Mouse (Mus musculus): Measurements from ENCODE around the gene Morf4l1. TPM values are rescaled to one million over a fixed set of nuclear protein-coding genes. Genes with fewer than 3 reads are reported as not detected.
A peak's percentile ranks its signal among the peaks of the same experiment; 100 is the strongest.

The Morf4l1 gene
- polyA plus RNA-seq (2012; rRNA removed), result 594 and 775 TPM in 2 replicates

DNA sequence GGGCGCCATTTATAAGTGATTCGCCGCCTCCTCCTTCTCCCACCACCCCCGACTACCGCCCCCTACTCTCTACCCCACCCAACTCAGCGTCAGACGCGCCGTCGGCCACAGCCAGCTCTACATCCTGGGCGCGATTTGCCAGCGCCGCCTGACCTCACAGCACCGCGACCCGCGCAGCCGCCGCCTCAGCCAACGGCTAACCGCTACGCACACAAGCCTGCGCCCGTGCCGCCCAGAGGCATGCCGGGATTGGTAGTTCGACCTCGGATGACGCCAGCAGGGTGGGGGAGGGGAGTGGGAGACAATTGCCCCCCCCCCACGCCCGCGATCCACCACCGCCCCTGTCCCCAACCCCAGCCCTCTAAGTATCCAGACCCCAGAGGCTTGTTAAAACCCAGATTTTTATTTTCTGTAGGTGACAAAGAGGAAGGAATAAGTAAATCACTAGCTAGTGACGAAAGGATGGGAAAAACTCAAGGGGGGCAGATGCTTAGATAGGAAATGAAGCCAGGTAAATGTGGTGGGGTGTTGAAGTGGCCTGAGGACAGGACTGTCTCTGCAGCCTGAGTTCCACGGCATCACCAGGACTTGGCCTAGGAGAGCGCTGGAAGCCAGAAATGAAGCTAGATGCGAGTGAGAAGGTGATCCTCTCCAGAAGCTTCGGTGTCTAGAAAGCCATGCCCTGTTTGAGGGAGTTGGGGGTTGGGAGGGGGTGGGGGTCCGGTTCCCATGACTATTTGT is at the start of gene Morf4l1:
Gene Morf4l1 (minus strand): TSS at position 208 of the 741 bp plus-strand sequence.
- H3K36me3 ChIP-seq (ENCODE audit: control insufficient read depth, insufficient read depth, low read length), result peaks cover 1% of the 10 kb centered on the region; the same call in 1 of the 2 replicates
- H3K27me3 ChIP-seq (ENCODE audit: control insufficient read depth, insufficient read depth, low read length), result no peaks in the 10 kb centered on the region
- H3K4me3 ChIP-seq (ENCODE audit: control insufficient read depth, low read depth, low read length), result peak within 1 kb of the TSS; percentile 99
- no peaks in the 10 kb centered on the region; the same call in 1 of the 2 replicates for H3K4me1 ChIP-seq (ENCODE audit: control insufficient read depth, insufficient read depth, low read length)
- peak; percentile 84 for TF ChIP-seq POLR2A (IDR thresholded peaks at IDR 0.05; ENCODE audit: control insufficient read depth, low read depth, low read length)
- no peak for TF ChIP-seq CTCF (IDR thresholded peaks at IDR 0.05; ENCODE audit: control insufficient read depth, insufficient read depth, insufficient replicate concordance, low read depth, low read length)
- H3K27ac ChIP-seq (ENCODE audit: control insufficient read depth, insufficient read depth, low read depth, low read length), result peak within 1 kb of the TSS; percentile 100

DNA sequence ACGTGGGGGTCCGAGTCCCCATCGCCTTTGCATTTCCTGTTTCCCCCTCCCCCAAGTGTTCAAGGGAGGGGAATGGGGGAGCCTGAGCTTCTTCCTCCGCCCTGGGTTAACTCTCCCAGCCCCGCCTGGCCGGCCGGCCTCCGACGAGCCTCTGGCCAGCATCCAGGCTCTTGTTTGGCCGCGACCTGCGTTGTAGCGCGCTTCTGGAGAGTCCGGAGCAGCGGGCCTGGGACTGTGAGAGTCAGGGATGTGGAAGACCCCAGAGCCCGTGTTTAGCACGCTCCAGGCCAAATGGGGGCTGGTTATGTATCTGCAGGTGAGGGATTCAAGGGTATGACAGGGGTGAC is 49.1 kb upstream of the Morf4l1 start:
- TF ChIP-seq CTCF (IDR thresholded peaks at IDR 0.05; ENCODE audit: control insufficient read depth, insufficient read depth, insufficient replicate concordance, low read depth, low read length), result no peak
- no peak for TF ChIP-seq POLR2A (IDR thresholded peaks at IDR 0.05; ENCODE audit: control insufficient read depth, low read depth, low read length)
- Histone ChIP-seq H3K27me3 (ENCODE audit: control insufficient read depth, insufficient read depth, low read length) (no peaks in the 10 kb centered on the region), H3K27ac (ENCODE audit: control insufficient read depth, insufficient read depth, low read depth, low read length) (no peak overlapping the region), H3K4me1 (ENCODE audit: control insufficient read depth, insufficient read depth, low read length) (peaks cover 9% of the 10 kb centered on the region), H3K4me3 (ENCODE audit: control insufficient read depth, low read depth, low read length) (peak overlapping the region; percentile 81), H3K36me3 (ENCODE audit: control insufficient read depth, insufficient read depth, low read length) (no peaks in the 10 kb centered on the region)

DNA sequence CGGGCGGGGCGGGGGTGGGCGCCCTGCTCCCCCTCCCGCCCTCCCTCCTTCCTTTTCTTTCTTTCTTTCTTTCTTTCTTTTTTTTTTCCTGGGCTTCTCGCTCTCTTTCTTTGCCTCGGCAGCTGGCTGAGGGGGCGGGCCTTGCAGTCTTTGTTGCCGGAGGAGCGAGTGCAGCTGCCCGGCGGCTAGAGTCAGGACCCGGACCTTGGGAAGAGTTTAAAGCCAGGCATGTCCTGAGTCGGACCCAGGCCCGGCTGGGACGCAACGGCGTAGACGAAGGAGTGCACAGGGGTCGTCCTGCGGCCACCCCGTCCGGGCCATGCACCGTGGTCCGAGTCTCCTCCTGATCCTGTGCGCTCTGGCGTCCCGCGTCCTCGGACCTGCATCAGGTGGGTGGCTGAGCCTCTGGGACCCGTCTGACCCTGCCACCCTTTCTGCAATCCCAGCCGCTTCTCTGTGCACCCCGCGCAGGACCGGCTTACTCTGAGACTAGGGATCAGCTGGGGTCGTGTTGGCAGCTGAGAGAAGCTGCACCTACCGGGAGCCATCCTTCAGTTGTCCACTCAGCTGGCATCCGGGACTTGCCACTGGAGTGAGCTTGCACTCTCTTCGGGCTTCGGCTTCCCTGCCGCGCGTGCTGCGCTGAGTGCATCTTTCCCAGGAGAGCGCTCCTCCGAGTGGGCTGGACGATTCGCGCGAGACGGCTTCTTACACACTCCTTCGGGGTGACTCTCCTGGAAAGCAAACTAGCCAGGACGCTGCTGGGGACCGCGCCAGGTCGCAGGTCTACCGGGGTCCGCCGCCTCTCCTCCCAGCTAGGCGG is 48.6 kb upstream of the Morf4l1 start, which contains the start of gene Adamts7:
Gene Adamts7 (plus strand): TSS at position 144 of the 823 bp plus-strand sequence.
- H3K36me3 ChIP-seq (ENCODE audit: control insufficient read depth, insufficient read depth, low read length), result no peaks in the 10 kb centered on the region
- no peaks in the 10 kb centered on the region for H3K27me3 ChIP-seq (ENCODE audit: control insufficient read depth, insufficient read depth, low read length)
- peak within 1 kb of the TSS; percentile 81 for H3K4me3 ChIP-seq (ENCODE audit: control insufficient read depth, low read depth, low read length)
- no peak within 1 kb of the TSS for H3K27ac ChIP-seq (ENCODE audit: control insufficient read depth, insufficient read depth, low read depth, low read length)
- no peak for TF ChIP-seq POLR2A (IDR thresholded peaks at IDR 0.05; ENCODE audit: control insufficient read depth, low read depth, low read length)
- no peak for TF ChIP-seq CTCF (IDR thresholded peaks at IDR 0.05; ENCODE audit: control insufficient read depth, insufficient read depth, insufficient replicate concordance, low read depth, low read length)
- peaks cover 9% of the 10 kb centered on the region for H3K4me1 ChIP-seq (ENCODE audit: control insufficient read depth, insufficient read depth, low read length)

DNA sequence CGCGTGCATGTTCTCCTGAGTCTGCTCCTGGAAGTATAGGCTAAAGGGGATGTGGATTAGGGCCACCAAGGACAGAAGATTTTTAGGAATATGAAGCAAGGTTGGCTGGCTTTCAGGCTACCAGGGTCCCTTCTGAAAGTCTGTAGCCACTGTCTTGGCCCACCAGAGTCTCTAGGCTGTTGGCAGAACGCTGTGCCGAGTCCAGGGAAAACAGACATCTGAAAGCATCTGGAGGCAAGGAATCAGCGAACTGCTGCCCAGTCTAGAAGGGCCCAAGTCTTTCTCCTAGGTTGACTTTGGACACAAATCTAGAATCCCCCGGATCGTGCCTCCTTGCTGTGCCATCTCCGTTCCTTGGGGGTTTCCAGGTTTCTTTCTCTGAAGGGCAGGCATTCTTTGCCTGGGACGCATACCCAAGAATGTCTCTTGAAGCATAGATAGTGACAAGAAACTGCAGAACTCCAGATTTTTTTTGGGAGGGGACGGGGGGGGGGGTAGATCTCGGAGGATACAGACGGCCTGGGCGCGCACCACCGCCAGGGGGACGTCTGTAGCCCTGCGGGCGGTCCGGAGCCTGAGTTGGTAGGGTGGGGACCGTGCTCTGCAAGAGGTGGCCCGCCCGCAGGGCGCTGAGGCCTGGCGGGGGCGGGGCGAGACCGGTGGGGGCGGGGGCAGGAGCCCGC is 47.8 kb upstream of the Morf4l1 start:
- TF ChIP-seq CTCF (IDR thresholded peaks at IDR 0.05; ENCODE audit: control insufficient read depth, insufficient read depth, insufficient replicate concordance, low read depth, low read length) (no peak), POLR2A (IDR thresholded peaks at IDR 0.05; ENCODE audit: control insufficient read depth, low read depth, low read length) (no peak)
- Histone ChIP-seq H3K27ac (ENCODE audit: control insufficient read depth, insufficient read depth, low read depth, low read length) (no peak overlapping the region), H3K4me3 (ENCODE audit: control insufficient read depth, low read depth, low read length) (peak overlapping the region; percentile 11), H3K27me3 (ENCODE audit: control insufficient read depth, insufficient read depth, low read length) (no peaks in the 10 kb centered on the region), H3K36me3 (ENCODE audit: control insufficient read depth, insufficient read depth, low read length) (no peaks in the 10 kb centered on the region), H3K4me1 (ENCODE audit: control insufficient read depth, insufficient read depth, low read length) (peaks cover 9% of the 10 kb centered on the region)

DNA sequence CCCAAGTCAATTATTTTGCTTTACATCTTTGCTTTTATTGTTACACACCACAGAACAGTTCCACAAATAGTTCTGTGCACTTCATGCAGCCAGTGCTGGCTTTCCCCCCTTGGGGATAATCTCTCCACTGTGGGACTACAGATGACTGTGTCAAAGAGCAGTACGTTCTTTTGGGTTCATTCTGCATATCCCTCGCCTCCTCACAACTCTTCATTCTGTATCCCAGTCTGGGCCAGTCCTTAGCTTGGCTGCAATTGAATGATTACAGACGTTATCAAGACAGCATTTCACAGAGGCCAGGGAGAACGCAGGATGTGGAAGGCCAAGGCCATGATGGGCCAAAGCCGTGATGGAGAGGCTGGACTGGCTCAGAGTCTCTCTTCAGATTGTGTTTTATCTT is 32.3 kb upstream of the Morf4l1 start:
- no peak for TF ChIP-seq POLR2A (IDR thresholded peaks at IDR 0.05; ENCODE audit: control insufficient read depth, low read depth, low read length)
- TF ChIP-seq CTCF (IDR thresholded peaks at IDR 0.05; ENCODE audit: control insufficient read depth, insufficient read depth, insufficient replicate concordance, low read depth, low read length), result no peak

DNA sequence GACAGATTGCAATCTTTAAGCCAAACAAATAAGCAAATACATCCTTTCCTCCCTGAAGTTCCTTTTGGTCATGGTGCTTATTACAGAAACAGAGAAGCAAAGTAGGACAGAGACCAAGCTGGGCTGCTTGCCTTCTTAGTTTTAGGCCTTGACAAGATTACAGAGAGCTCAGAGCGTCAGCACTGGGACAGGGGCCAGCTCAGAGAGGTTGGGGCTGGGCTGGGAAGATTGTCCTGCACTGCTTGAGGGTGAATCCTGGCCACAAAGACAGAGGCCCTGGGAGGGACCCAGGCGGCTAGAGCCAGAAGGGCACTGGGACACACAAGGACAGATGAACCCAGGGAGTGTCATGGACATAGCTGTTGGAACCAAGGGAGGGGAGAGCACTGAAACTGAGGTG is 31.2 kb upstream of the Morf4l1 start:
- H3K4me3 ChIP-seq (ENCODE audit: control insufficient read depth, low read depth, low read length), result no peak overlapping the region
- no peak for TF ChIP-seq POLR2A (IDR thresholded peaks at IDR 0.05; ENCODE audit: control insufficient read depth, low read depth, low read length)
- no peak for TF ChIP-seq CTCF (IDR thresholded peaks at IDR 0.05; ENCODE audit: control insufficient read depth, insufficient read depth, insufficient replicate concordance, low read depth, low read length)
- no peaks in the 10 kb centered on the region for H3K36me3 ChIP-seq (ENCODE audit: control insufficient read depth, insufficient read depth, low read length)
- peaks cover 4% of the 10 kb centered on the region for H3K4me1 ChIP-seq (ENCODE audit: control insufficient read depth, insufficient read depth, low read length)
- H3K27me3 ChIP-seq (ENCODE audit: control insufficient read depth, insufficient read depth, low read length), result no peaks in the 10 kb centered on the region
- peak overlapping the region; percentile 64 for H3K27ac ChIP-seq (ENCODE audit: control insufficient read depth, insufficient read depth, low read depth, low read length)

More for the DNA sequence above, 32.3 kb upstream of the Morf4l1 start:
- Histone ChIP-seq H3K36me3 (ENCODE audit: control insufficient read depth, insufficient read depth, low read length) (no peaks in the 10 kb centered on the region), H3K4me1 (ENCODE audit: control insufficient read depth, insufficient read depth, low read length) (peaks cover 2% of the 10 kb centered on the region), H3K4me3 (ENCODE audit: control insufficient read depth, low read depth, low read length) (no peak overlapping the region), H3K27ac (ENCODE audit: control insufficient read depth, insufficient read depth, low read depth, low read length) (no peak overlapping the region), H3K27me3 (ENCODE audit: control insufficient read depth, insufficient read depth, low read length) (no peaks in the 10 kb centered on the region)

DNA sequence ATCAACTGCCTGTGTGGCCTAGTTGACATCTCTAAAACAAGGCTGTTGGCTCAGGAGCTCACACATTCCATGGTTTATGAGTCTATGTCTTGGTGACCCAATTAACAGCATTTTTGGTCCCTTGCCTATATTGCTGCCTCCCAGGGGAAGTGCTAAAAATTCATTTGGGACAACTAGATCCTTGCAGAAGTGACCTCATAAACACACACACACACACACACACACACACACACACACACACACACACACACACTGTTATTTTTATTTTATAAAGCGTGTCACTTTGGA is 22.0 kb upstream of the Morf4l1 start:
- Histone ChIP-seq H3K27me3 (ENCODE audit: control insufficient read depth, insufficient read depth, low read length) (no peaks in the 10 kb centered on the region), H3K4me1 (ENCODE audit: control insufficient read depth, insufficient read depth, low read length) (peaks cover 2% of the 10 kb centered on the region; the same call in 1 of the 2 replicates), H3K36me3 (ENCODE audit: control insufficient read depth, insufficient read depth, low read length) (no peaks in the 10 kb centered on the region), H3K4me3 (ENCODE audit: control insufficient read depth, low read depth, low read length) (no peak overlapping the region), H3K27ac (ENCODE audit: control insufficient read depth, insufficient read depth, low read depth, low read length) (no peak overlapping the region)
- TF ChIP-seq POLR2A (IDR thresholded peaks at IDR 0.05; ENCODE audit: control insufficient read depth, low read depth, low read length) (no peak), CTCF (IDR thresholded peaks at IDR 0.05; ENCODE audit: control insufficient read depth, insufficient read depth, insufficient replicate concordance, low read depth, low read length) (no peak)
